Mouse (Mus musculus): ENCODE measurements around the gene Fkbp2. TPM values are rescaled to one million over a fixed set of nuclear protein-coding genes. Genes with fewer than 3 reads are reported as not detected.

Fkbp2 gene
- 74.7 and 85.4 TPM in 2 replicates for polyA plus RNA-seq (2015; fragmentation: Nextera tagmentation; extraction: Ambion mirVana)

DNA sequence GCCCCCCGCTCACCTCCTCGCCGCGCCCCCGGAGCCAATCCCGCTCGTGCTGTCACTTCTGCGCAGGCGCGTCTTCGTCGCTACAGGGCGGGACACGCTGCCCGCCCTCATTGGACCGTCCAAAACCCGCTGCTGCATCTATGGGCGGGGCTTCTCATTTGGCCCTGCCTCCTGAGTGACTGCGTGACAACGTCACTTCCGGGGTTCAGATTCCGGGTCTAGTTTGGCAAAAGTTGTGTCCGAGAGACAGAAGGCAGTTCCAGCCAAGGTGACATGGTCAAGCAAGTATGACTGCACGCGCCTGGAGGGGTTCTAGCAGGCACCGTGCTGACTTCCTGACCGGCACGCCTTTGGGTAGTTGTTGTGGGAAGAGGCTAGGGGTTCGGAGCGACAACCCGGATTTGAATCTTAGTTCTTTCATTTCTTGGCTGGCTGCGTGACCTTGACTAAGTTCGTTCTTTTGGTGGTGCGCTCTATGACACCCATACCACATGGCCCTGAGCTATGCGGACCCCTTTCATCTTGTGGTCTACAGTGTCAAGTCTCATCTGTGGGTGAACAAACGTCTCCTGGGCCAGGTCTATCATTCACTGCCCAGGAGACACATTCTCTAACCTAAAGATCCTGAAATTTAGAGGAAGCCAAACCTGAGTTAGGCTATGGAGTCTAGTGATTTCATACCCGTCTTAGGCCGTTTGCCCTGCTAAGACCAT lies at the start of gene Fkbp2:
Fkbp2 (minus strand) TSS at position 121 of the 713 bp plus-strand sequence.

DNA sequence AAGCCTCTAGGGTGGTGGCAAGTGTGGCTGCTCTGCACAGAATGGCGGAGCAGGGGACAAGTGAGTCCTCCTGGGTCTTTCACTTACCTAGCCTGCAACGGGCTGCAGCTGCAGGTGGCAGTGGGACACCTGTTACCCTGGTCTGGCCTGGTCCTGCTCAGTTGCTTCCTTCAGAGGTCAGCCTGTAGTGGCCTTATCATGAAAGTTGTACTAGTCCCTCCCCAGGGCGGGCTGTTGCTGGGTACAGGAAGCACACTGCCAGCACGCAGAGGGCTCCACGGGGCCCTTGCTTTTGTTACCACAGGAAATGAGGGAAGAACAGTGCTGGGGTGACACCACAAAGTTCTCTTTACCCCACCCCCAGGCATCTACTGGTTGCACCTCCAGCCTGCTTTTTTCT lies 38.9 kb upstream of the Fkbp2 start, which contains the start of gene Fermt3:
Fermt3 (minus strand) TSS at position 279 of the 400 bp plus-strand sequence.

DNA sequence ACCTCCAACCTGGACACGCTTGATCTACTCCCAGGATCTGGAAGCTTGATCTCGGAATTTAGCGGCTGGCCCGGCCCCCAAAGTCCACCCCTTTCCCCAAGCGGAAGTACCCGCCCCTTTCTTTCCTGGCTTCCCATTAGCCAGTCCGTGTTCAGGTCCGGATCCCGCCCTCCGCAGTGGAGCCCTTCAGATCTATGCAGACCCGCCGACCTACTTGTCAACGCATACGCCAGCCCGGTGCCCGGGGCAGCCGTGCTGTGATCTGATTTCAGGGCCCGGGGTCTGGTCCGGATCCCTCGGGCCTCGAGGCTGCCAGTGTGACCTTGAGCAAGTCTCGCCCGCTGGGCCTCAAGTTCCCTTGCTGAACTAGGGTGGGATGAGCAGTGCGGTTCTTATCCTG lies 15.7 kb upstream of the Fkbp2 start, which contains the start of the genes Nudt22 and Trpt1:
Nudt22 (minus strand) TSS at position 112 of the 400 bp plus-strand sequence.
Trpt1 (plus strand) TSS at position 126 of the 400 bp plus-strand sequence.

DNA sequence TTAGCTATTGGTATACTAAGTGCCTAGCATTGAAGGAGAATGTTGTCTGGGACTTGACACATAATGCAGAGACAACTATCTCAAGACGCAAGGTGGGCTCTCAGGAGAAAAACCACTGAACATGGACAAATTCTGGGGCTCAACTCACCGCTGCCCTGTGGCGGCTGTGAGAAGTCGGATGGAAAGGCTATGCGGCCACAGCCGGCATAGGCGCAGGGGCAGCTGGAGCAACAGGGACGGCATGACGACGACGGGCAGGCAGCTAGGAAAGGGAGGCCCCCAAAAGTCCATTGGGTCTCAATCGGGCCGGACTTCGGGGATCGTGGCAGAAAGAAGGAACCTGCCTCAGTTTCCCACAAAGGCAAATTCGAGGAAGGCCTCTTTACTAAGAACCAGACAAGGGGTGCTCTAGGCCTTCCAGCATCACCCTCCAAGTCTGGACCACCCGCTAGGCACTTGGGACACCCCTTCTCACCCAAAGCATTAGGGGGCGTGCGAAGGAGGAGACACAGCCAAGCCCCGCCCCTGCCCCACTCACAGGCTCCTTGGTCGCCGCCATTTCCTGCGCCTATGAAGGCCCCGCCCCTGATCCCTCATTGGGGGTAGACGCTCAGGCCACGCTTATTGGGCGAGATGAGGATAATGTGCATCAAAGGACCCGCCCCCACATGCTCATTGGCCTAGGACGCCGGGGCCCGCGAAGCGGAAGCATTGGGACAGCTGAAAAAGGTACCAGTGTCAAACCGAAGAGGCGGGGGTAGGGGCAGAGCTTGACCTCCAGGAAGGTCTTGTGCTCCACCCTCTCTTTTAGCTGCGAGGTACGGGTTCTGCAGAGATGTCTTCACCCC lies 11.9 kb upstream of the Fkbp2 start, which contains the start of gene Dnajc4:
Dnajc4 (minus strand) TSS at position 562 of the 848 bp plus-strand sequence.

DNA sequence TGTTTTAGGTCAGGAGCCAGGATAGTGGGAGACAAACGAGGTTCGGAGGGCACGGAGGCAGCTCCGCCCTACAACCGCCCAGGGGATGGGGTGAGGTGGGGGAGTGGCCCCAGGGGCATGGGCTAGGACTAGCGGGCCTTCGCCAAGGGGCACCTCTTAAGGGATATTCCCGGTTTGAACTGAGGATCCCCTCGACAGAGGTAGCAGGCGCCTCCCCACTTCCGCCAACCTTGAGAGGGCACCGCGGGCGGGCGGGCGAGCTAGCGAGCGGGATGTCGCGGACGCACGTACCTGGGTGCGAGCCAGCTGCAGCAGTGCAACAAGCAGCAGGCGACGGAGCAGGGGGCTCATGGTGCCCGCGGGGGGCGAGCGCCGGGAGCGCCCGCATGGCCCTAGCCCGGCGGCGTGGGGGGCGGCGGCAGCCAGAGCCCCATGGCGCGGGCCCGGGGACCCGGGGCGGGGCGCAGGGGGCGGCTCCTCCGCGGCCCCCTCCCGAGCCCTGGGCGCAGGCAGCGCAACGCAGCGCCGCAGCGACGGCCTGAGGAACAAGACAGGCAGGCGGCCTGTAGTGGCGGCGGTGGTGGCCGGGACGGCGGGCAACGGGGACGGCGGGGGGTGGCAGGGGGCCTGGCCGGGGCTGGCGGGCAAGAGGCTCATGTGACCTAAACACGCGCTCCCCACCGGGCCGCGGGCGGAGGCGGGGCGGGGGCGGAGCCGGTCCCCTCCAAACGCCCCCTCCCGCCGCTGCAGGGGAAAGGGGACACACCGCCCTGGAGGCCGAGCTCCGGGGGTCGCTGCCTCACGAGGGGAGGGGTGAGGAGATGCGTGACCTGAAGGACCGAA lies 7.0 kb upstream of the Fkbp2 start, which contains the start of gene Vegfb:
Vegfb (minus strand) TSS at position 591 of the 843 bp plus-strand sequence.

DNA sequence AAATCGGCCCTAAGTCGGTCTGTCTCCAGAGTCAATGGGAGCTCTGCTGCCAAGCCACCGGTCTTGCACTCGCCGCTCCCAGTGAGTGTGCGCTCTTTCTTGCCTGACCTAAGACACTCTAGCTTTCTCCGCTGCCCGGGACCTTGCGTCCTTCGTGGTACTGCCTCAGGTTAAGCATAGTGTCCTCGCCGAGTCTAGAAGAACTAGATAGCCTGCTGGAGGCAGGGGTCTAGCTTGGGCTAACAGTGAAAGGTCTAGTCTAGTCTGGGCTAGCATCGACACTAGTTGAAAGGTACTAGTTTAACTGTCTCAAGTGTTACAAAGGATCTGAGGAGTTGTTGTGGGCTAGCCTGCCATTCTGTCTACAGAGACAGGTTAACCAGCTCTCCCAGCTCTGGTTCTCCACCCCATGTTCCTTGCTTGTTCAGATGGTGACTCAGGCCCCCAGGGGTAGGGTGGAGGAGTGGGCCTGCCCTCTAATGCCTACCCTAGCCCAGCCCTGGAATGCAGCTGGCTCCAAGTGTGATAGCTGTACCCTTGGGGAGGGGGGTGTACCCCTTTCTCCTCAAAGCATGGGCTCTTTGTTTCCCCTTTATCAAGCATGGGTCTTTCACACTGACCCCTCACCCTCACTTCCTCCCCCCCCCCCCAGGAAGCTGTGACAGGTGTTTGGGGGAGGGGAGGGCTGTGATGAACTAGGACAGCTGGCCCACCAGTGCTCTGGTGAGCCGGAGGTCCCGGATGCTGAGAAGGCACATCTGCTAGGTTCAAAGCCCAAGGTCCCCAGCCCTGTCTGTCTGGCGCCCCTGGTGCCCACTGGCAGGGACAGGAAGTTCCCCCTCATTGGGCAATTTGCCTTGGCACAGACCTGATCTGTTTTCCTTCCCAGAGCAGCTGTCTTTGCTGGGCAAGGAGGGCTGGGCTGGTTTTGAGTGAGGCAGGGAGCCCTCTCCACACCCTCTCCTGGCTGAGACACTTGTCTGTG lies 4.5 kb downstream of the Fkbp2 start, which contains the start of gene Plcb3:
Plcb3 (minus strand) TSS at position 934 of the 985 bp plus-strand sequence.

DNA sequence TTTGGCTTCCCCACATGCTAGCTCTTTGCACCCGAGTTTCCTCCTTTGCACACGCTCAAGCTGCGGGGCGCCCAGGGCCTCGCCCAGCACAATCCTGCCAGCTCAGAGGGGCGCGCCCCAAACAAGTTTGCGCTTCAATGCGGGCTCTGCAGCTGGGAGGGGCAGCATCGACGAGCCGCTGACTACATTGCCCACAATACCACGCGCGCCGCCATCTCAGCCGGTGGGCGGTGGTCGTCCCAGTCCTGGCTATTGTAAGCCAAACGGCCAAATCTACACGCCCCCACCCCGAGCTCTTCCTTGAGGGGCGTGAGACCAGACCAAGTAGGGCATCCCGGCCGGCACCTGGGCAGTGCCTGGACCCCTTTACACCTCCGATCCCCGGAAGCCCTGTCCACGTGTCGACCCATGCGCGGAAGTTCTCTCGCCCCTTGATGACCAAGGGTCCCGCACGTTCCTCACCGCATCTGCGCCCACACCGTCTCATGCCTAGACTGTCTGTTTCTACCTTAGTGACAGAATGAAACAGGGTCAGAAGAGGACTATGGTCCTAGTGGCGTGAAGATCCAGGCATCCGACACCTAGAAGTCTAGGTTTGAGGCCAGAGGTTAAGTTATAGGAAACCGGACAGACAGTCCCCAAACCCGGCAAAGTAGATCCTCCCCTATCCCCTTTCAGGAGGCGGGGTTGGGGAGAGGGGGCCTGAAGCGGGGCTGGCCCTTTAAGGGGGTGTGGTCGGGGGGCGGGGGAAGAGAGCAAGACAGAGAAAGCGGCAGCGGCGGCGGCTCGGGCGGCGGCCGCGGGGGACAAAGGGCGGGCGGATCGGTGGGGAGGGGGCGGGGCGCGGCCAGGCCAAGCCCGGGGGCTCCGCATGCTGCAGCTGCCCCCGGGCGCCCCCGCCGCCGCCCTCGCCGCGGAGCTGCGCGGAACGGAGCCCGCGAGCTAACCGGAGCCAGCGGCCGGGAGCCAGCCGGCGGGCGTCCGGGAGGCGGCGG lies 5.8 kb downstream of the Fkbp2 start, which contains the start of gene Ppp1r14b:
Ppp1r14b (plus strand) TSS at position 758 of the 995 bp plus-strand sequence.

DNA sequence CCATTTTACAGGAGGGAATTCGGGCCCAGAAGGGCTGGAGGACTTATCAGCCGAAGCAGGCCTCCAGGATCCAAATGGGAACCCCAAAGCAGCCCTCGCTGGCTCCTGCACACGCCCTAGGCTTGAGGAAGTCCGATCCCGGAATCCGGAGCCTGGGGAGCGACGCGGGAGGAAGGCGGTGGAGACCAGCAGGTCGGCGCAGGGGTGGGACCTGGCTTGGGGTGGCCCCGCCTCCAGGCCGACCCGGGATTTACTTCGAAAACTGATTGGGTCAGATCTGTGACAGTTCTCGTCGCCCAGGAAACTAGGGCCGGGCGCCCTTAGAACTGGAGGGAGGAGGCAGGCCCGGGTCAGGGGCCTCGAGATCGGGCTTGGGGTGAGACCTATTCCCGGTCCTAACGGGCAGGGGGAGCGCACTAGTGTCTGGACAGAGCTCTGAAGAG lies 38.0 kb downstream of the Fkbp2 start, which contains the start of gene Gpr137:
Gpr137 (minus strand) TSS at position 232 of the 443 bp plus-strand sequence.

DNA sequence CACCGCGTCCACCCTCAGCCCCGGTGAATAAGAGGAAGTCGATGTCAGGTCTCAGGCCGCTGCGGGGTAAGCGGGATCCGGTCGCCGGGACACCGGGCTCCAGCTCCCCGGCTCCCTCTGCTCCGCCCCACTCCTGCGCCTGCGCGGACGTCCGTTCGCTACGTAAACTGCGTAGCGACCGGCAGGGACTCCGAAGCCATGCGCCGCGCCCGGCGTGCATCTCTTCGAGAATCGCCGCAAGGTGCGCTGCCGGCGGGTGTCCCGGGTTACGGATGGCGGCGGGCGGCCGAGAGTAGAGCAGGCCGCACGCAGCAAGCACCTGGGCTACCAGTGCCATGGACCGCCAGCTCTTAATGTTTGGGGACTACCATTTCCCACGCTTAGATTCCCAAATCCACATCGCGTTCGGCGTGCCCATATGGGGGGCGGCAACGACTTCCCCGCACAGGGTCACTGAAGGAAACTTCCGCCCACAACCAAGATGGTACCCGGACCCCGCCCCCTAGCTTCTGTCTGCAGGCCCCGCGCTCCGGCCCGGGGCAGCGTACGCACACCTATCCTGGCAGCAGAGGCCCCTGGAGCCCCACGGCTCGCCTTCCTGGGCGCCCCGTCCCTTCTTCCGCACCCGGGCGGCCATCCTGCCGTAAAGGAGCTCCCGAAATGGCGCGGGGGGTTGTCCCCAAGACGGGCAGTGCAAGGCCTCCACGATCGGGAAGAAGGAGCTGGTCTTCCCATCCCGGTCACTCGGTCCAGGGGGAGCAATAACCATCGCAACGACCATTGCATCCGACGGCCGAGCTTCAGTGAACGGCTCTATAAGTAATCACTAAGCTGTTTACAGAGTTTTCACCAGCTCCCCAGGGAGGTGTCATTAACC lies 38.7 kb downstream of the Fkbp2 start, which contains the start of gene Bad:
Bad (plus strand) TSS at position 490 of the 877 bp plus-strand sequence.

DNA sequence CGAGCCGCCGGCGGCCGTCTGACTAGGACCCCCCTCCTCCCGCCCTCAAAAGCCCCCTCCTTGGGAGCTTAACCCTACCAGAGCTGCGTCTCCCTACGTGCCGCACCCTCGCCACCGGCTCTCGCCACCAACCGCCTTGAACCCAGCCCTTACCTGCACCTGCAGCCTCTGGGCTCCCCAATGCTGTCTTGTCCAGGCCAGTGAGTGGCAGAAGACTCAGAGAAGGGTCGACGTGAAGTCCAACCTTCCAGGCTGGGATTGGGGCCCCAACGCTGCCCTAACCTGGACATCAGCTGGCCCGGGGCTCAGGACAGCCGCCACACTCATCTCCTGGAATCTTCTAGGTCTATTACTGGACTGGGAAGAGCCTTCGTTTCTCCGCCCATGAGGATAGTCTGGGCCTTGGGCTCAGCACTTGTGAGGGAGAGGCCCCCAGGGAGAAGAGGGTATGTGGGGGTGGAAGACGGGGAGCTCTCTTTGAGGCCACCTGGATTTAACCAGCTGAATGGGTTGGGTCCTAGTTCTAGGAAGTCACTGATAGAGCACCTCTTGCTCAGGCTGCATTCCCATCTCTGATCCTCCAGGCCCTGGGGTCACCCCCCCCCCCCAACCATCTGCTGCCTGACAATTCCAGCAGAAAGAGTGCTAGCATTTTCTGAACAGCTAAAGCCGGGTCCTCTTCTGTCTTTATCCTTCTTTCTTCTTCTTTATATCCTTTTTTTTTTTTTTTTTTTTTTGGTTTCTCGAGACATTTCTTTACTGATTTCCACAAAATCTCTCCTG lies 45.9 kb downstream of the Fkbp2 start, which contains the start of gene Kcnk4:
Kcnk4 (minus strand) TSS at position 321 of the 783 bp plus-strand sequence.

Other genes with a start within 250 kb of the Fkbp2 start
- gene Rps6ka4, start 139.9 kb downstream of the Fkbp2 start, polyA plus RNA-seq (2015; fragmentation: Nextera tagmentation; extraction: Ambion mirVana), result 40.3 and 43.7 TPM in 2 replicates
- gene Ccdc88b, start 122.3 kb downstream of the Fkbp2 start, polyA plus RNA-seq (2015; fragmentation: Nextera tagmentation; extraction: Ambion mirVana), result 0.83 and 1.3 TPM in 2 replicates
- gene Trmt112, start 70.8 kb downstream of the Fkbp2 start, polyA plus RNA-seq (2015; fragmentation: Nextera tagmentation; extraction: Ambion mirVana), result 77.8 and 79.0 TPM in 2 replicates
- 550 and 643 TPM in 2 replicates for gene Prdx5, start 70.4 kb downstream of the Fkbp2 start, polyA plus RNA-seq (2015; fragmentation: Nextera tagmentation; extraction: Ambion mirVana)
- gene Esrra, start 58.7 kb downstream of the Fkbp2 start, polyA plus RNA-seq (2015; fragmentation: Nextera tagmentation; extraction: Ambion mirVana), result 14.4 and 16.9 TPM in 2 replicates
- 2.5 and 3.3 TPM in 2 replicates for gene Catsperz, start 55.1 kb downstream of the Fkbp2 start, polyA plus RNA-seq (2015; fragmentation: Nextera tagmentation; extraction: Ambion mirVana)
- 0.44 and 0.81 TPM in 2 replicates for gene Kcnk4, start 46.0 kb downstream of the Fkbp2 start, polyA plus RNA-seq (2015; fragmentation: Nextera tagmentation; extraction: Ambion mirVana)
- gene Bad, start 38.6 kb downstream of the Fkbp2 start, polyA plus RNA-seq (2015; fragmentation: Nextera tagmentation; extraction: Ambion mirVana), result 67.7 and 73.8 TPM in 2 replicates
- 23.7 and 24.3 TPM in 2 replicates for gene Gpr137, start 38.0 kb downstream of the Fkbp2 start, polyA plus RNA-seq (2015; fragmentation: Nextera tagmentation; extraction: Ambion mirVana)
- 81.0 and 92.9 TPM in 2 replicates for gene Ppp1r14b, start 5.5 kb downstream of the Fkbp2 start, polyA plus RNA-seq (2015; fragmentation: Nextera tagmentation; extraction: Ambion mirVana)
- 31.8 TPM in 2 replicates for gene Plcb3, start 4.0 kb downstream of the Fkbp2 start, polyA plus RNA-seq (2015; fragmentation: Nextera tagmentation; extraction: Ambion mirVana)
- 34.4 and 38.7 TPM in 2 replicates for gene Vegfb, start 7.2 kb upstream of the Fkbp2 start, polyA plus RNA-seq (2015; fragmentation: Nextera tagmentation; extraction: Ambion mirVana)
- gene Dnajc4, start 12.1 kb upstream of the Fkbp2 start, polyA plus RNA-seq (2015; fragmentation: Nextera tagmentation; extraction: Ambion mirVana), result 26.6 and 32.5 TPM in 2 replicates
- 17.2 and 19.9 TPM in 2 replicates for gene Nudt22, start 15.6 kb upstream of the Fkbp2 start, polyA plus RNA-seq (2015; fragmentation: Nextera tagmentation; extraction: Ambion mirVana)
- gene Trpt1, start 15.6 kb upstream of the Fkbp2 start, polyA plus RNA-seq (2015; fragmentation: Nextera tagmentation; extraction: Ambion mirVana), result 10.9 and 11.3 TPM in 2 replicates
- gene Fermt3, start 39.0 kb upstream of the Fkbp2 start, polyA plus RNA-seq (2015; fragmentation: Nextera tagmentation; extraction: Ambion mirVana), result 7.1 and 19.9 TPM in 2 replicates
- gene Stip1, start 59.5 kb upstream of the Fkbp2 start, polyA plus RNA-seq (2015; fragmentation: Nextera tagmentation; extraction: Ambion mirVana), result 79.0 and 85.8 TPM in 2 replicates
- 5.4 and 6.9 TPM in 2 replicates for gene Macrod1, start 76.3 kb upstream of the Fkbp2 start, polyA plus RNA-seq (2015; fragmentation: Nextera tagmentation; extraction: Ambion mirVana)
- 0.68 and 0.73 TPM in 2 replicates for gene Flrt1, start 125.2 kb upstream of the Fkbp2 start, polyA plus RNA-seq (2015; fragmentation: Nextera tagmentation; extraction: Ambion mirVana)
- gene Otub1, start 225.8 kb upstream of the Fkbp2 start, polyA plus RNA-seq (2015; fragmentation: Nextera tagmentation; extraction: Ambion mirVana), result 112 and 117 TPM in 2 replicates
- gene Cox8a, start 237.1 kb upstream of the Fkbp2 start, polyA plus RNA-seq (2015; fragmentation: Nextera tagmentation; extraction: Ambion mirVana), result 1,989 and 2,052 TPM in 2 replicates